Mouse (Mus musculus) bone marrow, adult 2 months (tissue): ENCODE measurements around the gene Mfap3l. TPM values are rescaled to one million over a fixed set of nuclear protein-coding genes. Genes with fewer than 3 reads are reported as not detected.
"Not testable (repeated sequence)": the region's sequence is repeated elsewhere in the genome, so short reads cannot be mapped to it uniquely, and the experiment has no call there.

Experiments
- H3K27ac ChIP-seq: fragments of 200-500 bp; 2 replicates; pipeline ENCODE4 v1.5.1; 2012; ENCODE audit warnings: low read depth, mild to moderate bottlenecking, control low read depth, inconsistent platforms, low read length; ENCODE audit not compliant: control insufficient read depth, poor library complexity, insufficient read depth
- H3K4me1 ChIP-seq: fragments of 200-500 bp; 2 replicates; pipeline ENCODE4 v1.6.1; 2011; ENCODE audit warnings: low read length; ENCODE audit not compliant: control insufficient read depth, insufficient read depth
- H3K4me3 ChIP-seq: fragments of 200-500 bp; replicated peaks from 2 replicates; pipeline ENCODE3; 2011; ENCODE audit warnings: mild to moderate bottlenecking, low read depth, low read length, control low read depth; ENCODE audit not compliant: control insufficient read depth
- CTCF ChIP-seq: fragments of 200-500 bp; IDR thresholded peaks from 2 replicates; pipeline ENCODE4 v1.5.1; 2011; ENCODE audit warnings: low read length, control low read depth; ENCODE audit not compliant: control insufficient read depth, insufficient read depth
- POLR2A ChIP-seq: fragments of 200-500 bp; IDR thresholded peaks from 2 replicates; pipeline ENCODE4 v1.6.1; 2011; ENCODE audit warnings: low read depth, mild to moderate bottlenecking, control low read depth, low read length, borderline replicate concordance; ENCODE audit not compliant: control insufficient read depth
- WGBS: fragments of 180-500 bp; shearing (Covaris S2); methylation state at CpG from one replicate; pipeline ENCODE4 v1.1.7; 2018; 5-methylcytosine and 5-hydroxymethylcytosine counted together
- polyA plus RNA-seq: library from polyadenylated mRNA; stranded (reverse); fragments of >200 nt; gene quantifications from 2 replicates; pipeline ENCODE4 v1.2.4, GENCODE M21; 2011; ENCODE audit warnings: low replicate concordance; ENCODE audit not compliant: missing spikeins, insufficient read depth, insufficient read length

Gene Mfap3l
- polyA plus RNA-seq, 1 experiment, result 5.7 TPM

- Histone ChIP-seq H3K4me1 (no peaks in the 10 kb centered on the region), H3K27ac (no peak overlapping the region), H3K4me3 (no peak overlapping the region)
- WGBS, result 71% methylated on average over 6 of the region's 6 CpGs
- TF ChIP-seq CTCF (no peak), POLR2A (no peak)
Measured at GRCm38 (mm10) chr8:60643416-60644020, 10.9 kb downstream of the Mfap3l start.

GRCm38 (mm10) chr8:60645164-60645563 lies 12.5 kb downstream of the Mfap3l start:
- WGBS, result 79% methylated on average over 4 of the region's 4 CpGs
- no peaks in the 10 kb centered on the region for H3K4me1 ChIP-seq
- no peak overlapping the region for H3K27ac ChIP-seq
- H3K4me3 ChIP-seq, result no peak overlapping the region
- no peak for TF ChIP-seq CTCF
- no peak for TF ChIP-seq POLR2A

GRCm38 (mm10) chr8:60645911-60646310 lies 13.3 kb downstream of the Mfap3l start:
- no peak for TF ChIP-seq CTCF
- no peak for TF ChIP-seq POLR2A
- Histone ChIP-seq H3K4me3 (no peak overlapping the region), H3K27ac (no peak overlapping the region), H3K4me1 (no peaks in the 10 kb centered on the region)
- 77% methylated on average over 3 of the region's 3 CpGs for WGBS

GRCm38 (mm10) chr8:60647291-60647690 lies 14.7 kb downstream of the Mfap3l start:
- TF ChIP-seq CTCF, result no peak
- TF ChIP-seq POLR2A, result no peak
- Histone ChIP-seq H3K4me3 (no peak overlapping the region), H3K27ac (no peak overlapping the region), H3K4me1 (no peaks in the 10 kb centered on the region)
- WGBS, result 82% methylated on average over 3 of the region's 3 CpGs

GRCm38 (mm10) chr8:60649081-60649480 lies 16.5 kb downstream of the Mfap3l start:
- no peak overlapping the region for H3K4me3 ChIP-seq
- TF ChIP-seq POLR2A (no peak), CTCF (no peak)
- H3K27ac ChIP-seq, result no peak overlapping the region
- H3K4me1 ChIP-seq, result no peaks in the 10 kb centered on the region
- 62% methylated on average over 1 of the region's 1 CpGs for WGBS

DNA sequence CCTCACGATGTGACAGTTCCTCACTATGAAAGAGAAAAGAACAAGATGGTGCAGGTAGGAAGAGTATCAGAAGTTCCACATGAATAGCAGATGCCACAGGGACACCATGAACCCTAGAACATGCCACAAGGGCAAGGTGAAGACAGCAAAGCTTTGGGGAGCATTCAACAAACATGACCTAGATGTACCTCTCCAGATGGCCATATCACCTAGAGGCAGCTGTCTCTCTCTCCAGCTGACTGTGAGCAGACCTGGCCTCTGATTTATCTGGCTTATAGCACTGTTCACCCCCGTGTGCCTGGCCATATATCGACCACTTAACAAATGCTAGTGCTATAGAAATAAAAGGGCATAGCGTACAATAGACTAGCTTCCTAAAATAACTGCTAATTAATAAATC lies 17.5 kb downstream of the Mfap3l start:
- Histone ChIP-seq H3K4me1 (no peaks in the 10 kb centered on the region), H3K27ac (no peak overlapping the region), H3K4me3 (no peak overlapping the region)
- no peak for TF ChIP-seq POLR2A
- TF ChIP-seq CTCF, result no peak
- WGBS, result 71% methylated on average over 4 of the region's 4 CpGs

- 77% methylated on average over 6 of the region's 6 CpGs for WGBS
- Histone ChIP-seq H3K27ac (no peak overlapping the region), H3K4me3 (no peak overlapping the region), H3K4me1 (no peaks in the 10 kb centered on the region)
- TF ChIP-seq CTCF (no peak), POLR2A (no peak)
Measured at GRCm38 (mm10) chr8:60657425-60658113, 24.9 kb downstream of the Mfap3l start.

GRCm38 (mm10) chr8:60658114-60658500 lies 25.5 kb downstream of the Mfap3l start:
- Histone ChIP-seq H3K4me3 (no peak overlapping the region), H3K27ac (no peak overlapping the region), H3K4me1 (no peaks in the 10 kb centered on the region)
- TF ChIP-seq CTCF (no peak), POLR2A (no peak)
- 83% methylated on average over 6 of the region's 6 CpGs for WGBS

GRCm38 (mm10) chr8:60658686-60659085 lies 26.1 kb downstream of the Mfap3l start:
- H3K27ac ChIP-seq, H3K4me3 ChIP-seq, H3K4me1 ChIP-seq: not testable (repeated sequence)
- WGBS, result 82% methylated on average over 2 of the region's 2 CpGs
